In genomic region chr3:140949880-140950662, GRCm38 (mm10) we compare ENCODE assay signal across 12 mouse cellular contexts.
A peak's percentile ranks its signal among the peaks of the same experiment; 100 is the strongest.
DNase-seq lines count a peak whose midpoint lies in the region; ATAC-seq and TF ChIP-seq lines count a peak whose summit lies in the region.
"Had no signal": no experiment of that assay in that cellular context is flagged by ENCODE, and none has a peak within 500 bp of the region (broad histone marks: within the 10 kb centered on the region; RNA-seq: fewer than 3 reads in every experiment).

No protein-coding gene starts in this region.

- peak; percentile 77 for ATAC-seq in midbrain, embryonic 13.5 days
- ATAC-seq in midbrain, embryonic 11.5 days (ENCODE audit: low FRiP score), result no peak
- ATAC-seq in liver, embryonic 11.5 days (replicated peaks; ENCODE audit: low FRiP score), result peak; percentile 96
- ATAC-seq in midbrain, postnatal 0 days (ENCODE audit: low FRiP score), result peak; percentile 68; the same call in 1 of the 2 replicates

- no peak overlapping the region for H3K27ac ChIP-seq in midbrain, embryonic 13.5 days
- no peak overlapping the region for H3K27ac ChIP-seq in midbrain, embryonic 11.5 days (ENCODE audit: low read depth, low read length)
- peak overlapping the region; percentile 63 for H3K27ac ChIP-seq in liver, embryonic 11.5 days (ENCODE audit: low read depth, low read length)
- no peak overlapping the region for H3K27ac ChIP-seq in midbrain, postnatal 0 days (ENCODE audit: low read depth, low read length)
- H3K27ac ChIP-seq: limb, embryonic 10.5 days; neural tube, embryonic 13.5 days had no signal

- H3K27me3 ChIP-seq in midbrain, embryonic 13.5 days, result no peaks in the 10 kb centered on the region
- H3K27me3 ChIP-seq in midbrain, embryonic 11.5 days (ENCODE audit: control insufficient read depth, insufficient read depth, low read length), result no peaks in the 10 kb centered on the region
- no peaks in the 10 kb centered on the region for H3K27me3 ChIP-seq in liver, embryonic 11.5 days (replicated peaks; ENCODE audit: control insufficient read depth, insufficient read depth, low read length)
- no peaks in the 10 kb centered on the region for H3K27me3 ChIP-seq in midbrain, postnatal 0 days (ENCODE audit: insufficient read depth, low read length)
- H3K27me3 ChIP-seq: neural tube, embryonic 13.5 days had no signal

- TF ChIP-seq CTCF in midbrain, postnatal 0 days (IDR thresholded peaks at IDR 0.05), result no peak

- H3K9me3 ChIP-seq in midbrain, embryonic 13.5 days, result no peaks in the 10 kb centered on the region
- no peaks in the 10 kb centered on the region for H3K9me3 ChIP-seq in midbrain, embryonic 11.5 days (ENCODE audit: control insufficient read depth, low read length)
- no peaks in the 10 kb centered on the region for H3K9me3 ChIP-seq in liver, embryonic 11.5 days (ENCODE audit: control insufficient read depth, low read length)
- H3K9me3 ChIP-seq in midbrain, postnatal 0 days (ENCODE audit: low read length), result no peaks in the 10 kb centered on the region
- H3K9me3 ChIP-seq: limb, embryonic 10.5 days; neural tube, embryonic 13.5 days had no signal

- no peak for DNase-seq in midbrain, embryonic 11.5 days (ENCODE audit: low spot score, missing footprints)
- peak; percentile 53 for DNase-seq in c-Kit-positive CD71-positive TER-119-negative erythroid progenitor cells, embryonic 14.5 days (ENCODE audit: low read depth)
- DNase-seq in liver, embryonic 11.5 days (ENCODE audit: low spot score), result no peak
- peak; percentile 25 for DNase-seq in midbrain, postnatal 0 days (ENCODE audit: low spot score)
- DNase-seq in adrenal gland, adult 2 months, result no peak
- no peak for DNase-seq in thymus, adult 18-20 months
- DNase-seq in layer of hippocampus, adult 11-12 months (ENCODE audit: low spot score), result no peak
- DNase-seq: cerebellum, adult 9-10 months; lung, postnatal 36 days had no signal

- no peak overlapping the region for H3K4me3 ChIP-seq in midbrain, embryonic 13.5 days (replicated peaks)
- no peak overlapping the region for H3K4me3 ChIP-seq in midbrain, embryonic 11.5 days (ENCODE audit: low read depth, low read length)
- H3K4me3 ChIP-seq in liver, embryonic 11.5 days (ENCODE audit: low read depth, low read length), result no peak overlapping the region
- no peak overlapping the region for H3K4me3 ChIP-seq in midbrain, postnatal 0 days (ENCODE audit: low read depth, low read length)
- H3K4me3 ChIP-seq: limb, embryonic 10.5 days; neural tube, embryonic 13.5 days had no signal

- H3K36me3 ChIP-seq in midbrain, embryonic 13.5 days, result no peaks in the 10 kb centered on the region
- no peaks in the 10 kb centered on the region for H3K36me3 ChIP-seq in midbrain, embryonic 11.5 days (ENCODE audit: control insufficient read depth, insufficient read depth, low read length)
- H3K36me3 ChIP-seq in liver, embryonic 11.5 days (ENCODE audit: control insufficient read depth, insufficient read depth, low read length), result no peaks in the 10 kb centered on the region
- H3K36me3 ChIP-seq in midbrain, postnatal 0 days (ENCODE audit: insufficient read depth, low read length), result no peaks in the 10 kb centered on the region
- H3K36me3 ChIP-seq: limb, embryonic 10.5 days; neural tube, embryonic 13.5 days had no signal

- WGBS in midbrain, embryonic 13.5 days, result 59% methylated on average over 4 of the region's 4 CpGs
- 70% methylated on average over 4 of the region's 4 CpGs for WGBS in midbrain, embryonic 11.5 days
- 10% methylated on average over 4 of the region's 4 CpGs for WGBS in liver, embryonic 11.5 days
- 38% methylated on average over 4 of the region's 4 CpGs for WGBS in midbrain, postnatal 0 days

- no peak overlapping the region for H3K4me2 ChIP-seq in midbrain, embryonic 13.5 days (replicated peaks)
- no peak overlapping the region for H3K4me2 ChIP-seq in midbrain, embryonic 11.5 days
- peak overlapping the region; percentile 47 for H3K4me2 ChIP-seq in liver, embryonic 11.5 days
- no peak overlapping the region for H3K4me2 ChIP-seq in midbrain, postnatal 0 days (ENCODE audit: low read depth, low read length, poor library complexity, severe bottlenecking)
- H3K4me2 ChIP-seq: neural tube, embryonic 13.5 days had no signal

- H3K9ac ChIP-seq in midbrain, embryonic 13.5 days (replicated peaks), result no peak overlapping the region
- no peak overlapping the region for H3K9ac ChIP-seq in midbrain, embryonic 11.5 days (ENCODE audit: low read length)
- H3K9ac ChIP-seq in liver, embryonic 11.5 days (ENCODE audit: low read depth, low read length), result no peak overlapping the region
- H3K9ac ChIP-seq in midbrain, postnatal 0 days (replicated peaks; ENCODE audit: low read length, poor library complexity, severe bottlenecking), result no peak overlapping the region
- H3K9ac ChIP-seq: neural tube, embryonic 13.5 days had no signal

- 0 out of 2 replicates have a peak, but pooled peaks cover 6% of the 10 kb centered on the region for H3K4me1 ChIP-seq in midbrain, embryonic 13.5 days (replicated peaks)
- H3K4me1 ChIP-seq in midbrain, embryonic 11.5 days (ENCODE audit: control insufficient read depth, insufficient read depth, low read length), result no peaks in the 10 kb centered on the region
- peaks cover 4% of the 10 kb centered on the region; the same call in 1 of the 2 replicates for H3K4me1 ChIP-seq in liver, embryonic 11.5 days (replicated peaks; ENCODE audit: control insufficient read depth, insufficient read depth, low read length)
- no peaks in the 10 kb centered on the region for H3K4me1 ChIP-seq in midbrain, postnatal 0 days (ENCODE audit: insufficient read depth, low read length)
- H3K4me1 ChIP-seq: limb, embryonic 10.5 days; neural tube, embryonic 13.5 days had no signal

Comparison
In these comparisons a context has a peak if more than half of its experiments do, and no peak if none do; other contexts are left out.
1. DNase-seq: peak in c-Kit-positive CD71-positive TER-119-negative erythroid progenitor cells, embryonic 14.5 days (single experiment) and midbrain, postnatal 0 days (single experiment); none in midbrain, embryonic 11.5 days (single experiment), liver, embryonic 11.5 days (single experiment), adrenal gland, adult 2 months (single experiment), thymus, adult 18-20 months (0 of 2) and layer of hippocampus, adult 11-12 months (single experiment).